Mouse (Mus musculus): ENCODE results near the gene Poc1b. TPM values are rescaled to one million over a fixed set of nuclear protein-coding genes. Genes with fewer than 3 reads are reported as not detected.

Gene Poc1b
- polyA plus RNA-seq, 1 experiment from 2014 or later, result 20.4 TPM

DNA sequence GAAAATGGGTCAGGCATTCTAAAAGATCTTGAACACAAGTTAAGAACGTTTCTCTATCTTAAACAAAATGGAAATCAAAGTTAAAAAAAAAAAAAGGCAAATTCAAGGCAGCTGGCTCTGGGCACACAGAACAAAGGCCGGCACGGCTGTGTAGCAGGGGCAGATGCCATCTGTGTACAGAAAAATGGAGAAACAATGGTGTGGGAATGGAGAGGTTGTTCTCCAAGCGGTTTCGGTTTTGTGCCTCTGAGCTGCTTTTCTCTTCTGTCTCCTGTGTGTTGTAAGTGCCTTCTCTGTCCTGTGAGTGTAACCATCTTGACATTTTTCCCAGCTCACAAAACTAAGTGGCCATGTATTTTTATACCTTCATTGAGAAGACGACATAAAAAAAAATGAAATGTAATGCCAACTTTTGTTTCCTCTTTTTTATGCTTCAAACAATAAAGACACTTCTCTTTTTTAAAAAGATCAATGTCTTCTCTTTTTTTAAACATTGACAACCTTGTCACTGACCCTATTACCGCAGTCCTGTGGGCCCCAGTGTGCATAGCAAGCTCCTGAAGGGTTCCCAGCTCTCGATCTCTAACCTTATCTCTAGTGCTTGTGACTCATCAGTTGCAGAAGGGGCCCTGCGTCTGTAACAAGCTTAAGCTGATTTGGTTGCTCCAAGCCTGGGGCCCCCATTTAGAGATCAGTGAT, 90.9 kb downstream of the Poc1b start:
- H3K4me3 ChIP-seq, result no peak overlapping the region
- H3K27me3 ChIP-seq, result no peaks in the 10 kb centered on the region
- no peaks in the 10 kb centered on the region for H3K9me3 ChIP-seq
- no peak for ATAC-seq (ENCODE audit: insufficient number of reproducible peaks, insufficient read depth, low FRiP score, low TSS enrichment, low read depth)
- 0 out of 2 replicates have a peak, but pooled peaks cover 3% of the 10 kb centered on the region for H3K36me3 ChIP-seq
- H3K9ac ChIP-seq, result no peak overlapping the region
- no peak overlapping the region for H3K4me2 ChIP-seq
- peaks cover 16% of the 10 kb centered on the region for H3K4me1 ChIP-seq
- 54% methylated on average over 9 of the region's 9 CpGs for WGBS
- no peak overlapping the region for H3K27ac ChIP-seq

- Histone ChIP-seq H3K4me2 (no peak overlapping the region), H3K9ac (no peak overlapping the region), H3K4me3 (no peak overlapping the region), H3K27ac (no peak overlapping the region), H3K27me3 (no peaks in the 10 kb centered on the region), H3K36me3 (0 out of 2 replicates have a peak, but pooled peaks cover 3% of the 10 kb centered on the region), H3K4me1 (peaks cover 23% of the 10 kb centered on the region), H3K9me3 (no peaks in the 10 kb centered on the region)
- ATAC-seq (ENCODE audit: insufficient number of reproducible peaks, insufficient read depth, low FRiP score, low TSS enrichment, low read depth), result no peak
- WGBS, result 92% methylated on average over 9 of the region's 9 CpGs
Observed at GRCm38 (mm10) chr10:99198946-99199345, 92.1 kb downstream of the Poc1b start.

DNA sequence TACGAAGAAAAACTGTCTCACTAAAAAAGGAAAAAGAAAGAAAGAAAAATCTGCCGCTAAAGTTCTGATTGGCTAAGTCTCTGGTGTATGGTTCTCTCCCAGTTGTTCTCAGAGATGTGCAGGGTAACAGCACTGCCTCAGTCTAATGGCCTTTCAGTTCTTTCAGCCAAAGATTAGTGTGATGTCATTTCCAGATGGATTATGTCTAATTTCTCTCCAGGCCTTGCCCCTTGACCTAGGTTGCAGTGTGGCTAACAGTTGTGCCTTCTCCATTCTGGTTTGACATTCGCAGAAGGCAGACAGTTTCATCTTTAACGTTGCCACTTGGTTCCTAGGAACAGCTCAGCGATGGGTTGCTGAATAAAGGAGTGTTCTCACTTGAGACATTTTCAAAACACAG, 94.1 kb downstream of the Poc1b start:
- no peak overlapping the region for H3K4me3 ChIP-seq
- WGBS, result 62% methylated on average over 5 of the region's 5 CpGs
- no peak overlapping the region for H3K27ac ChIP-seq
- no peaks in the 10 kb centered on the region for H3K27me3 ChIP-seq
- H3K4me2 ChIP-seq, result no peak overlapping the region
- no peak for ATAC-seq (ENCODE audit: insufficient number of reproducible peaks, insufficient read depth, low FRiP score, low TSS enrichment, low read depth)
- H3K36me3 ChIP-seq, result 0 out of 2 replicates have a peak, but pooled peaks cover 3% of the 10 kb centered on the region
- H3K9ac ChIP-seq, result no peak overlapping the region
- peaks cover 31% of the 10 kb centered on the region for H3K4me1 ChIP-seq
- H3K9me3 ChIP-seq, result no peaks in the 10 kb centered on the region

GRCm38 (mm10) chr10:99201786-99202185, 95.0 kb downstream of the Poc1b start:
- Histone ChIP-seq H3K4me3 (no peak overlapping the region), H3K27me3 (no peaks in the 10 kb centered on the region), H3K4me1 (peaks cover 27% of the 10 kb centered on the region), H3K4me2 (no peak overlapping the region), H3K27ac (no peak overlapping the region), H3K9me3 (no peaks in the 10 kb centered on the region), H3K9ac (no peak overlapping the region), H3K36me3 (0 out of 2 replicates have a peak, but pooled peaks cover 3% of the 10 kb centered on the region)
- no peak for ATAC-seq (ENCODE audit: insufficient number of reproducible peaks, insufficient read depth, low FRiP score, low TSS enrichment, low read depth)
- WGBS, result 24% methylated on average over 1 of the region's 1 CpGs

DNA sequence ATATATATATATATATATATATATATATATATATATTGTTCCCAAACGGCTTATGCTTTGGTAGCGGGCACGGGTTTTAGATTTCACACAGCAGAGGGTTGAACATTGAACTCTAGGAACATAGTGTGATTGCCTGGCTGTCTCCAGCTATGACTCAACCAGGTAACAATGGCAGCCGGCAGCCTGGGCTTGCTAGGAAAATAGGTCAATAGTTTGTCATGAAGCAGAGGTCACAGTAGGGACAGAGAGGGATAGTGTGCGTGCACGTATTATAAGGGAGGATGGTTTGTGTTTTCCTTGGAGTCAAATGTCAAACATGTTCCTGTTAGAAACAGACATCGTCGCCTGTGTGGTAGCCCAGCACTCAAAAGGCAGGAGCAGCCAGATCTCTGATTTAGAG, 95.5 kb downstream of the Poc1b start:
- H3K4me1 ChIP-seq, result peaks cover 21% of the 10 kb centered on the region
- H3K9ac ChIP-seq, result no peak overlapping the region
- H3K9me3 ChIP-seq, result no peaks in the 10 kb centered on the region
- H3K27ac ChIP-seq, result no peak overlapping the region
- no peak overlapping the region for H3K4me3 ChIP-seq
- no peaks in the 10 kb centered on the region for H3K27me3 ChIP-seq
- H3K36me3 ChIP-seq, result 0 out of 2 replicates have a peak, but pooled peaks cover 3% of the 10 kb centered on the region
- no peak overlapping the region for H3K4me2 ChIP-seq
- no peak for ATAC-seq (ENCODE audit: insufficient number of reproducible peaks, insufficient read depth, low FRiP score, low TSS enrichment, low read depth)
- WGBS, result 21% methylated on average over 8 of the region's 8 CpGs

DNA sequence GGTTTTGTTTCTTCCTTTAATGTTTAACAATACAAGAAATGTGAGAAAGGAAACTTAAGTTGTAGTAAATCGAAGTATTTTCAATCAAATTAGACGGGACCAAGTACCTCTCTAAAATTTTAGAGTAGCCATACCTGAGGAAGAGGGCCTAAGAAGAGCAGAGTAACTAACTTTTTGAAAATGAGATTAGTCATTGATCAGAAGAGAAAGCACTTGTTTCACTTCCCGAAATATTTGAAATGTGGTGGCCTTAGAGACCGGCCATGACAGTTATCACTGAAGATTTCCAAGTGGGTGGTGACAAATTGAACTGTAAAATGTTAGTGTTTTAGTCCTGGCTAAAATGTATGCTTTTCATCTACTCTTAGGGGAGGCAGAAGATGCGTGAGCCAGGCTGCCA, 96.3 kb downstream of the Poc1b start:
- 0 out of 2 replicates have a peak, but pooled peaks cover 1% of the 10 kb centered on the region for H3K36me3 ChIP-seq
- H3K27me3 ChIP-seq, result no peaks in the 10 kb centered on the region
- peak overlapping the region; percentile 64 for H3K4me2 ChIP-seq
- no peak overlapping the region for H3K9ac ChIP-seq
- ATAC-seq (ENCODE audit: insufficient number of reproducible peaks, insufficient read depth, low FRiP score, low TSS enrichment, low read depth), result no peak
- peaks cover 21% of the 10 kb centered on the region for H3K4me1 ChIP-seq
- peak overlapping the region; percentile 35; the same call in 1 of the 2 replicates for H3K4me3 ChIP-seq
- 38% methylated on average over 5 of the region's 5 CpGs for WGBS
- no peaks in the 10 kb centered on the region for H3K9me3 ChIP-seq
- H3K27ac ChIP-seq, result 0 out of 2 replicates have a peak overlapping the region, but pooled peaks have one; percentile 75

DNA sequence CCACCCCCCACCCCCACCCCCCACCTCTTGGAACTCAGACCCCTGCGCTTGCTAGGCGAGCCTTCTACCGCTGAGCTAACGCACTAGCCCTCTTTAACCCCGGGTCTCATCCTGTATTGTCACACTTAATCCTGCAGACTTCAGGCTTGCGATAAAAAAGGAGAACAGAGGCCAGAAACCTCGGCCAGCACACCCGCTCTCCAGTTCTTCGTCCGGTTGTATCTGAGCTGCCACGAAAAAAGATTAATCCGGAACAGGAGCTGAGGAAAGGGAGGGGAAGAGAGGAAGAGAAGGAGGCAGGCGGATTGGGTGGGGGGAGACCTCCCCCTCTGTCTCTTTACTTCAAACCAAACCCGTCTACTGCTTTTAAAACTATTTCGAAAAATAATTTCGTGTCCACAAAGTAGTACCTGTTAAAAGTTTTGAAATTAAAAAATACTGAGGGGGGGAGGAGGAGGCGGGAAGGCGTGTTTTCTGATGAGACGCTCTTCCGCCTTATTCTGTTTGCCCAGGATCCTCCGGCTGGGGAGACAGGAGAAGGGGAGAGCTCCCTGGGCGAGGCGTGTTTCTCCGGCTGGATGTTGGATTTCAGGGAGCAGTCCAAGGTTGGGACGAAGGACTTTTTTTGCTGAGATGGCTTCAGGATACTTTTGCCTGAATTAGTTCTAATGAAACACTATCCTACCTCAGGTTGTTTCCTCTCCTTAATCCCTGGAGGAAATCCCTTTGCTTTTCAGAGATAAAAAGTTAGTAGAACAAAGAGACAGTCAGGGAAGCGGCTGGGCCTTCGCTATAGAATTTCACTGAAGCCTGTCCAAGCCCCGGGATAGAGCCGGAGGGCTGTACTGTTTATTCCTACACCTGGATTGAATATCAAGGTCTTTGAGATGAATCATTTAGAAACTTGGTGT, 97.0 kb downstream of the Poc1b start:
- Histone ChIP-seq H3K9ac (peak overlapping the region; percentile 63), H3K9me3 (no peaks in the 10 kb centered on the region), H3K4me3 (peak overlapping the region; percentile 35), H3K27me3 (no peaks in the 10 kb centered on the region), H3K4me1 (peaks cover 21% of the 10 kb centered on the region), H3K36me3 (no peaks in the 10 kb centered on the region), H3K4me2 (peak overlapping the region; percentile 64), H3K27ac (peak overlapping the region; percentile 75)
- WGBS, result 1% methylated on average over 29 of the region's 29 CpGs
- peak; percentile 78; the same call in 1 of the 2 replicates for ATAC-seq (ENCODE audit: insufficient number of reproducible peaks, insufficient read depth, low FRiP score, low TSS enrichment, low read depth)

DNA sequence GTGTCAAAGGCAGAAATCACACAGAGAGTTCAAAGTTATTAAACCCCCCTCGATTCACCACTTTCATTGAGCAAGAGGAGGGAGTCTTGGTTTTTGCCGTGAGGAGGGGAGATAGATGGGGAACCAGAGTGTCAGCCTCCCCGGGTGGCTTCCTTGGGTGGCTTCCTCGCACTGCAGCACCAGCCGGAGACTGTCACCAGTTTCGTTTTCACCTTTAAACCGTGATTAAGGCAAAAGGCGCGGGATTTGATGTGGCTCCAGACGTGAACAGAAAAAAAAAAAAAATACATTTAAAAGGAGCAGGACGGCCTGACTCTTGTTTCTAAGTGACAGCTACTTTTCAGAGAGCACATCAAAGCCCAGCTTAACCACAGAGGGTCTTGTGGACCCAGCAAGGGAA, 97.7 kb downstream of the Poc1b start:
- H3K4me1 ChIP-seq, result peaks cover 24% of the 10 kb centered on the region
- H3K4me2 ChIP-seq, result peak overlapping the region; percentile 64
- no peaks in the 10 kb centered on the region for H3K36me3 ChIP-seq
- peak overlapping the region; percentile 44; the same call in 1 of the 2 replicates for H3K27ac ChIP-seq
- H3K27me3 ChIP-seq, result no peaks in the 10 kb centered on the region
- ATAC-seq (ENCODE audit: insufficient number of reproducible peaks, insufficient read depth, low FRiP score, low TSS enrichment, low read depth), result no peak
- peak overlapping the region; percentile 35 for H3K4me3 ChIP-seq
- 3% methylated on average over 11 of the region's 11 CpGs for WGBS
- H3K9ac ChIP-seq, result 0 out of 2 replicates have a peak overlapping the region, but pooled peaks have one; percentile 57
- no peaks in the 10 kb centered on the region for H3K9me3 ChIP-seq

DNA sequence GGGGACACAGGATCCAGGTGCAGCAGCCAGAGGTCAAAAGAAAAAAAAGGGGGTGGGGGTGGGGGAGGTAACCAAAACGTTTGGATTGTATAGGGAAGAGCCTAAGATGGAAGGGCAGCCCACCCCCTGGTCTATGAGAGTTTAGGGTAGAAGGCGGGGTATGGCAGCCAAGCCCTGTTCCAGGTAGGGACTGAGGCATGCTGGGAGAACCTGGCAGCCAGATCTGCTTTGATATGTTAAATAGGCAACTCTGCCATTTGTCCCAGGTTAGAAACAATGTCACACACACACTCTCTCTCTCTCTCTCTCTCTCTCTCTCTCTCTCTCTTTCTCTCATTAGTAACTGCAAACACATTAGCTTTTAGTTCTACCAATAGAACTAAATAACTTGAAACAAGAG, 100.3 kb downstream of the Poc1b start:
- H3K4me2 ChIP-seq, result no peak overlapping the region

DNA sequence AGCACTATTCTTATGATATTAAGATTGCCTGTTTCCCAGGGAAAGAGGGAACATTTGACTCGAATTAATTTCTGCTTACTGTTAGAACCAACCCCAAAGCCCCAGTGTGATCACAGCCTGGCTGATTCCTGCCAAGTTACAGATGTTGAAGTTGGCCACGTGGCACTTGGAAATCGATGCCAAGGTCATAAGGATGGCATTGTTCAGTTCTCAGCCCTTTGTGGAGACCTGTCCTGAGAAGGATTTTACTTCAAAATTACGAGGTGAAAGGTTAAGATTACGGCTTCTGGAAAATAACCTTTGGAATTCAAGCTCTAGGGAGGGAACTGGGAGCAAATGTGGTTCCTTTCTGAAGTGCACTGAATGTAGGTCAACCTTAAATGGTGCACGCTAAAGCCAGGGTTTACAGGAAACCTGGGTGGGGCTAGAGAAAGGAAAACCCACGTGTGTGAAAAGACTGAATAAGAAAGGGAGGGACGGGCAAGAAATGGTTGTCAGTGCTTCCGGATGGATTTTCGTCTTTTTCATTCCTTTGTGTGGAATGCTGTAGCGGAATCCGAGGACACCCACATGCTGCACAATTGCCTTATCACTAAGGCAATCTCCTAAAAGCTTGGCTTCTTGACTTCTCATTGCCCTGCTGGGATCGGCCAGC, 102.4 kb downstream of the Poc1b start:
- Histone ChIP-seq H3K4me2 (no peak overlapping the region), H3K9ac (no peak overlapping the region), H3K4me3 (no peak overlapping the region), H3K4me1 (peaks cover 9% of the 10 kb centered on the region), H3K9me3 (no peaks in the 10 kb centered on the region), H3K36me3 (no peaks in the 10 kb centered on the region), H3K27me3 (no peaks in the 10 kb centered on the region), H3K27ac (no peak overlapping the region)
- no peak for ATAC-seq (ENCODE audit: insufficient number of reproducible peaks, insufficient read depth, low FRiP score, low TSS enrichment, low read depth)
- 52% methylated on average over 13 of the region's 13 CpGs for WGBS

More for the DNA sequence above, 100.3 kb downstream of the Poc1b start:
- 44% methylated on average over 2 of the region's 2 CpGs for WGBS
- Histone ChIP-seq H3K4me3 (no peak overlapping the region), H3K9me3 (no peaks in the 10 kb centered on the region), H3K4me1 (peaks cover 23% of the 10 kb centered on the region), H3K9ac (no peak overlapping the region), H3K27me3 (no peaks in the 10 kb centered on the region), H3K36me3 (no peaks in the 10 kb centered on the region), H3K27ac (no peak overlapping the region)
- no peak for ATAC-seq (ENCODE audit: insufficient number of reproducible peaks, insufficient read depth, low FRiP score, low TSS enrichment, low read depth)

DNA sequence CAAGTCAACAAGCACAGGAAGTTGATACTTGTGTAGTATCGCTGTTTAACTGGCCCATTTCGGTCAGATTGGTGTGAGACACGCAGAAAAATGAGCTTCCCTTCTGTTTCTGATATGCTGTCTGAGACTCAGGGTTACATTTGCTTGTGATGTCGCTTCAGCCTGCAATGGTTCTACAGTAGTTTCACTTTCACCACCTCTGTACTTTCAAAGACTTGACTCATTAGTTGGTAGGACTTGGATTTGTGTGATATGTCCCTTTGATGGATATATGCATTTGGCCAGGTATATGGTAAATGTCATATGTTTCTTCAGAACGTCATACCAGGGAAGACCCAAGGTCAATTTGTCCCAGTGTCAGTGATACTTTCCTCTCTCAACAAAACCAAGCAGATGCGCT, 104.2 kb downstream of the Poc1b start:
- ATAC-seq (ENCODE audit: insufficient number of reproducible peaks, insufficient read depth, low FRiP score, low TSS enrichment, low read depth), result no peak
- WGBS, result 94% methylated on average over 6 of the region's 6 CpGs

More for the DNA sequence above, 104.2 kb downstream of the Poc1b start:
- H3K36me3 ChIP-seq, result no peaks in the 10 kb centered on the region
- H3K4me2 ChIP-seq, result no peak overlapping the region
- H3K4me1 ChIP-seq, result peaks cover 6% of the 10 kb centered on the region; the same call in 1 of the 2 replicates
- no peaks in the 10 kb centered on the region for H3K27me3 ChIP-seq
- H3K27ac ChIP-seq, result no peak overlapping the region
- no peak overlapping the region for H3K4me3 ChIP-seq
- H3K9me3 ChIP-seq, result no peaks in the 10 kb centered on the region
- H3K9ac ChIP-seq, result no peak overlapping the region

All from embryonic facial prominence, embryonic 13.5 days (tissue).